Mouse (Mus musculus) lung, postnatal 0 days (tissue): ENCODE results near the gene Tmem100.

Experiments
- CTCF ChIP-seq: IDR thresholded peaks from 2 replicates; pipeline ENCODE4 v1.5.1; 2016; ENCODE audit warnings: antibody characterized with exemption, mild to moderate bottlenecking
- EP300 ChIP-seq: IDR thresholded peaks from 2 replicates; pipeline ENCODE4 v1.6.1; 2016; ENCODE audit warnings: antibody characterized with exemption, mild to moderate bottlenecking, control low read depth

DNA sequence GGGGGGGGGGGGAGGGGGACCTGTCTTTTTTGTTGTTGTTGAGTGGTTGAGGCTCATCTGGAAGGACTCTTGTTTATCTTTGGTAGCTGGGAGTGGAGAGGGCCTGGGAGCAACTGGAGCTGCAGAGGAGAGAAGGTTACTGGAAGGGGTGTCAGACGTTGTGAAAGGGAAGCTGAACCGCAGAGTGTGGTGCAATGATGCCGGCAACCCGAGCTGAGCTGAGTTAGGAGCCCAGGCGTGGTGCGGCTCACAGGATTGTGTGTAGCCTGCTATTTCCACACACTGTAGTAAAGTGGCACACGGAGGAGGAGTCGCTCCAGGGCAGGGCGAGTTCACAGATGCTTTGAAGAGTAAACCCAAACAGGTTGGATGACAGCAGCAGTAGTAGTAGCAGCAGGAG, 41.6 kb downstream of the Tmem100 start:
- TF ChIP-seq CTCF (no peak), EP300 (no peak)
